Mouse (Mus musculus) midbrain, postnatal 0 days (tissue): ENCODE measurements around the gene Akap11. TPM values are rescaled to one million over a fixed set of nuclear protein-coding genes. Genes with fewer than 3 reads are reported as not detected.

Source experiments
- ATAC-seq: fragments of 200-750 bp; cut with Nextera tagmentation; 2 replicates; pipeline ENCODE4 v1.8.0; 2017; ENCODE audit warnings: moderate number of reproducible peaks, mild to moderate bottlenecking, moderate TSS enrichment, moderate library complexity; ENCODE audit not compliant: low FRiP score
- DNase-seq: peaks from one replicate; pipeline ENCODE4 v3.0.0-alpha.2; 2015; ENCODE audit warnings: low spot score
- H3K27ac ChIP-seq: fragments of 300-500 bp; sonication (generic); 2 replicates; pipeline ENCODE4 v1.5.1; 2014; ENCODE audit warnings: low read depth, mild to moderate bottlenecking, low read length, mixed read lengths
- H3K27me3 ChIP-seq: fragments of 300-500 bp; sonication (generic); 2 replicates; pipeline ENCODE4 v1.6.1; 2014; ENCODE audit warnings: low read length, control low read depth, mixed read lengths; ENCODE audit not compliant: insufficient read depth
- H3K36me3 ChIP-seq: fragments of 300-500 bp; sonication (generic); 2 replicates; pipeline ENCODE4 v1.6.1; 2014; ENCODE audit warnings: low read length, control low read depth, mixed read lengths; ENCODE audit not compliant: insufficient read depth
- H3K4me1 ChIP-seq: fragments of 300-500 bp; sonication (generic); 2 replicates; pipeline ENCODE4 v1.6.1; 2014; ENCODE audit warnings: mild to moderate bottlenecking, control low read depth, antibody characterized with exemption, low read length, mixed read lengths; ENCODE audit not compliant: insufficient read depth
- H3K4me2 ChIP-seq: fragments of 300-500 bp; sonication (generic); 2 replicates; pipeline ENCODE4 v1.6.1; 2014; ENCODE audit warnings: low read depth, mild to moderate bottlenecking, low read length, mixed read lengths; ENCODE audit not compliant: poor library complexity, severe bottlenecking
- H3K4me3 ChIP-seq: fragments of 300-500 bp; sonication (generic); 2 replicates; pipeline ENCODE4 v1.5.1; 2014; ENCODE audit warnings: low read depth, mild to moderate bottlenecking, low read length, moderate library complexity
- H3K9ac ChIP-seq: fragments of 300-500 bp; sonication (generic); replicated peaks from 2 replicates; pipeline ENCODE4 v1.6.1; 2014; ENCODE audit warnings: mild to moderate bottlenecking, low read length, moderate library complexity, mixed read lengths; ENCODE audit not compliant: poor library complexity, severe bottlenecking
- H3K9me3 ChIP-seq: fragments of 300-500 bp; sonication (generic); 2 replicates; pipeline ENCODE4 v1.6.1; 2016; ENCODE audit warnings: low read length, control low read depth
- CTCF ChIP-seq: IDR thresholded peaks from 2 replicates; pipeline ENCODE4 v1.5.1; 2016; ENCODE audit warnings: antibody characterized with exemption, mild to moderate bottlenecking
- WGBS: fragments of 180-500 bp; shearing (Covaris S2); extraction: QIAGEN DNeasy Blood & Tissue Kit; methylation state at CpG from one replicate; pipeline ENCODE4 v1.1.7; 2014; 5-methylcytosine and 5-hydroxymethylcytosine counted together
- polyA plus RNA-seq: library from polyadenylated mRNA; unstranded; fragments of >200 nt; fragmentation: Nextera tagmentation; extraction: Ambion mirVana; gene quantifications from 2 replicates; pipeline ENCODE4 v1.2.1, GENCODE M21; 2015
- total RNA-seq: library from RNA; depleted of rRNA; stranded (reverse); fragments of >200 nt; gene quantifications from 2 replicates; pipeline ENCODE4 v1.2.3, GENCODE M21; 2014

The Akap11 gene
- total and polyA plus RNA-seq, 2 experiments from 2014 or later, result 33.5 to 83.0 TPM

GRCm38 (mm10) chr14:78496691-78497090, 39.9 kb downstream of the Akap11 start:
- no peak for ATAC-seq
- 97% methylated on average over 4 of the region's 4 CpGs for WGBS

GRCm38 (mm10) chr14:78495241-78495640, 41.4 kb downstream of the Akap11 start:
- WGBS, result 87% methylated on average over 4 of the region's 4 CpGs
- no peak overlapping the region for H3K9ac ChIP-seq
- H3K4me1 ChIP-seq, result no peaks in the 10 kb centered on the region
- ATAC-seq (no peak), DNase-seq (no peak)
- H3K4me3 ChIP-seq, result no peak overlapping the region
- no peak for TF ChIP-seq CTCF
- no peaks in the 10 kb centered on the region for H3K9me3 ChIP-seq
- no peak overlapping the region for H3K4me2 ChIP-seq
- no peak overlapping the region for H3K27ac ChIP-seq
- peaks cover 19% of the 10 kb centered on the region for H3K36me3 ChIP-seq
- H3K27me3 ChIP-seq, result no peaks in the 10 kb centered on the region

More at GRCm38 (mm10) chr14:78496691-78497090, 39.9 kb downstream of the Akap11 start:
- Histone ChIP-seq H3K9me3 (no peaks in the 10 kb centered on the region), H3K4me1 (no peaks in the 10 kb centered on the region), H3K36me3 (peaks cover 19% of the 10 kb centered on the region), H3K9ac (no peak overlapping the region), H3K27ac (no peak overlapping the region), H3K4me3 (no peak overlapping the region), H3K4me2 (no peak overlapping the region), H3K27me3 (no peaks in the 10 kb centered on the region)
- TF ChIP-seq CTCF, result no peak
- no peak for DNase-seq

GRCm38 (mm10) chr14:78492602-78493001, 44.0 kb downstream of the Akap11 start:
- H3K27me3 ChIP-seq, result no peaks in the 10 kb centered on the region
- H3K4me1 ChIP-seq, result no peaks in the 10 kb centered on the region
- peaks cover 11% of the 10 kb centered on the region; the same call in 1 of the 2 replicates for H3K36me3 ChIP-seq
- 85% methylated on average over 9 of the region's 9 CpGs for WGBS
- no peak overlapping the region for H3K27ac ChIP-seq
- H3K9me3 ChIP-seq, result no peaks in the 10 kb centered on the region
- H3K4me3 ChIP-seq, result no peak overlapping the region
- TF ChIP-seq CTCF, result no peak
- DNase-seq (no peak), ATAC-seq (no peak)
- H3K4me2 ChIP-seq, result no peak overlapping the region
- no peak overlapping the region for H3K9ac ChIP-seq

DNA sequence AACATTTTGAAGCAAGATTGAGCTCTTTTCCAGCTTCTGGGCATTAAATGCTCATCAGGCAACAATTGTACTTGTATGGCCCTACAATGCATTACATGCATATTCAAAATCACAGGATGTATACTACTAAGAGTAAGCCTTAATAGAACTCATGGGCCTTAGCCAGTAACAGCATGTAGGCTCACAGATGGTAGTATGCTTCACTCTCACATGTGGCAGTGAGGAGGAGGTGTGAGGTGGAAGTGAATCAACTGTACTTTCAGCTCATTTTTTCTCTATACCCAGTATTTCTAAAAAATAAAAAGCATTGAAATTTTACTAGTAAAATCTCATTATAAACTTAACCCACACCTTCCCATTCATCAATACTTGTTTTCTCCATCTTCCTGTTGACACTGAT, 45.2 kb downstream of the Akap11 start:
- Histone ChIP-seq H3K4me1 (no peaks in the 10 kb centered on the region), H3K27me3 (no peaks in the 10 kb centered on the region), H3K9me3 (no peaks in the 10 kb centered on the region), H3K36me3 (peaks cover 4% of the 10 kb centered on the region; the same call in 1 of the 2 replicates), H3K4me3 (no peak overlapping the region), H3K27ac (no peak overlapping the region), H3K4me2 (no peak overlapping the region), H3K9ac (no peak overlapping the region)
- no peak for TF ChIP-seq CTCF
- ATAC-seq, result no peak
- DNase-seq, result no peak

- Histone ChIP-seq H3K4me2 (peak overlapping the region; percentile 30), H3K9ac (0 out of 2 replicates have a peak overlapping the region, but pooled peaks have one; percentile 19), H3K4me1 (peaks cover 4% of the 10 kb centered on the region; the same call in 1 of the 2 replicates), H3K27ac (no peak overlapping the region), H3K9me3 (no peaks in the 10 kb centered on the region), H3K36me3 (no peaks in the 10 kb centered on the region), H3K27me3 (no peaks in the 10 kb centered on the region), H3K4me3 (no peak overlapping the region)
- DNase-seq (peak; percentile 85), ATAC-seq (peak; percentile 92)
- TF ChIP-seq CTCF, result peak; percentile 90
- WGBS, result 17% methylated on average over 14 of the region's 14 CpGs
Observed at GRCm38 (mm10) chr14:78482385-78483231, 54.0 kb downstream of the Akap11 start.

GRCm38 (mm10) chr14:78474058-78474457, 62.5 kb downstream of the Akap11 start:
- Histone ChIP-seq H3K4me3 (no peak overlapping the region), H3K36me3 (no peaks in the 10 kb centered on the region), H3K4me2 (no peak overlapping the region), H3K9me3 (no peaks in the 10 kb centered on the region), H3K27ac (no peak overlapping the region), H3K9ac (no peak overlapping the region), H3K4me1 (no peaks in the 10 kb centered on the region), H3K27me3 (no peaks in the 10 kb centered on the region)
- no peak for TF ChIP-seq CTCF
- WGBS, result 95% methylated on average over 3 of the region's 3 CpGs
- ATAC-seq (no peak), DNase-seq (no peak)
